Mouse (Mus musculus): ENCODE measurements at regions not wholly inside any gene's neighbourhood (a gene's known extent, or its start where the extent isn't known, plus 50 kb on each side); places are given as distances from the start of the nearest gene placed in this dataset.

GRCm38 (mm10) chr5:120322031-120322731 is 109.3 kb upstream of the Lhx5 start:
- TF ChIP-seq CTCF (IDR thresholded peaks at IDR 0.05; ENCODE audit: borderline replicate concordance, extremely low read depth, insufficient read depth, insufficient read length), result no peak
- TF ChIP-seq POLR2A (IDR thresholded peaks at IDR 0.05; ENCODE audit: borderline replicate concordance, extremely low read depth, insufficient read depth, insufficient read length, poor library complexity, severe bottlenecking), result no peak
